Mouse (Mus musculus): ENCODE results near the gene Ppp1cc. TPM values are rescaled to one million over a fixed set of nuclear protein-coding genes. Genes with fewer than 3 reads are reported as not detected.
"Not testable (repeated sequence)": the region's sequence is repeated elsewhere in the genome, so short reads cannot be mapped to it uniquely, and the experiment has no call there.

The Ppp1cc gene
- polyA plus RNA-seq, 1 experiment from 2014 or later, result 200 TPM

- H3K9me3 ChIP-seq (ENCODE audit: control insufficient read depth, low read length), result no peaks in the 10 kb centered on the region
- H3K4me1 ChIP-seq (replicated peaks; ENCODE audit: control insufficient read depth, insufficient read depth, low read length), result no peaks in the 10 kb centered on the region
- H3K4me3 ChIP-seq (replicated peaks; ENCODE audit: low read length), result no peak overlapping the region
- no peak overlapping the region for H3K27ac ChIP-seq
- H3K9ac ChIP-seq, result no peak overlapping the region
- H3K4me2 ChIP-seq (replicated peaks), result no peak overlapping the region
- no peak for DNase-seq (ENCODE audit: low spot score)
- no peaks in the 10 kb centered on the region for H3K36me3 ChIP-seq (replicated peaks; ENCODE audit: control insufficient read depth, insufficient read depth)
- H3K27me3 ChIP-seq (ENCODE audit: control insufficient read depth, insufficient read depth, low read length), result no peaks in the 10 kb centered on the region
- ATAC-seq (ENCODE audit: low FRiP score), result no peak
- 93% methylated on average over 4 of the region's 4 CpGs for WGBS
Observed at GRCm38 (mm10) chr5:122200872-122201271, 42.8 kb downstream of the Ppp1cc start.

DNA sequence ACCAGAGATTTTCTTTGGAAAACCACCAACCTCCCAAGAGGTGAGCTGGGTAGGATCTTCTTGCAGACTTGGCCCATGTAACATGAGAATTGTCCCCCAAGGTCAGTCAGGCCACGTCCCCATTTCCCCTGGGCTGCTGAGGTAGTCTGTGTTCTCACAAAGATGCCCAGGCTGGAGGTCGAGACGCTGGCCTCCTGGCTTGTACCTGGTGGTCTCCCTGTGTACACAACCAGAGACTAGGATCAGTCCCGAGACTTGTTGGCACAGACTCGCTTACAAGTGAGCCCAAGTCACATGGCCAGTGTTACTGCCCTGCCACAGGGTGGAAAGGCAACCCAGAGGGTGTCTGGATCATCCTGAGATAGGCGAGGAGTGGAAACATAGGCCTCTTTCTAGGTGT is 43.8 kb downstream of the Ppp1cc start:
- no peak for ATAC-seq (ENCODE audit: low FRiP score)

GRCm38 (mm10) chr5:122204180-122204579 is 46.1 kb downstream of the Ppp1cc start:
- ATAC-seq (ENCODE audit: low FRiP score) (no peak), DNase-seq (ENCODE audit: low spot score) (no peak)
- WGBS, result 81% methylated on average over 2 of the region's 2 CpGs
- Histone ChIP-seq H3K9ac (no peak overlapping the region), H3K4me1 (replicated peaks; ENCODE audit: control insufficient read depth, insufficient read depth, low read length) (no peaks in the 10 kb centered on the region), H3K9me3 (ENCODE audit: control insufficient read depth, low read length) (no peaks in the 10 kb centered on the region), H3K27me3 (ENCODE audit: control insufficient read depth, insufficient read depth, low read length) (no peaks in the 10 kb centered on the region), H3K36me3 (replicated peaks; ENCODE audit: control insufficient read depth, insufficient read depth) (no peaks in the 10 kb centered on the region), H3K27ac (no peak overlapping the region), H3K4me2 (replicated peaks) (no peak overlapping the region), H3K4me3 (replicated peaks; ENCODE audit: low read length) (no peak overlapping the region)

More for the DNA sequence above, 43.8 kb downstream of the Ppp1cc start:
- H3K4me3 ChIP-seq (replicated peaks; ENCODE audit: low read length), result no peak overlapping the region
- H3K4me2 ChIP-seq (replicated peaks), result no peak overlapping the region
- H3K36me3 ChIP-seq (replicated peaks; ENCODE audit: control insufficient read depth, insufficient read depth), result no peaks in the 10 kb centered on the region
- H3K27ac ChIP-seq, result no peak overlapping the region
- no peaks in the 10 kb centered on the region for H3K9me3 ChIP-seq (ENCODE audit: control insufficient read depth, low read length)
- H3K4me1 ChIP-seq (replicated peaks; ENCODE audit: control insufficient read depth, insufficient read depth, low read length), result no peaks in the 10 kb centered on the region
- H3K27me3 ChIP-seq (ENCODE audit: control insufficient read depth, insufficient read depth, low read length), result no peaks in the 10 kb centered on the region
- DNase-seq (ENCODE audit: low spot score), result no peak
- WGBS, result 90% methylated on average over 6 of the region's 6 CpGs
- H3K9ac ChIP-seq, result no peak overlapping the region

- Histone ChIP-seq H3K36me3 (replicated peaks; ENCODE audit: control insufficient read depth, insufficient read depth) (no peaks in the 10 kb centered on the region), H3K4me2 (replicated peaks) (no peak within 1 kb of the TSS), H3K4me3 (replicated peaks; ENCODE audit: low read length) (no peak within 1 kb of the TSS), H3K9me3 (ENCODE audit: control insufficient read depth, low read length) (no peaks in the 10 kb centered on the region), H3K27me3 (ENCODE audit: control insufficient read depth, insufficient read depth, low read length) (no peaks in the 10 kb centered on the region), H3K27ac (no peak within 1 kb of the TSS), H3K4me1 (replicated peaks; ENCODE audit: control insufficient read depth, insufficient read depth, low read length) (peaks cover 9% of the 10 kb centered on the region), H3K9ac (no peak within 1 kb of the TSS)
- ATAC-seq (ENCODE audit: low FRiP score) (no peak), DNase-seq (ENCODE audit: low spot score) (no peak)
- WGBS, result 83% methylated on average over 4 of the region's 4 CpGs
Observed at GRCm38 (mm10) chr5:122206475-122206874, 48.4 kb downstream of the Ppp1cc start, which contains the start of gene Hvcn1. TSS of gene Hvcn1 (plus strand) at chr5:122206804.

DNA sequence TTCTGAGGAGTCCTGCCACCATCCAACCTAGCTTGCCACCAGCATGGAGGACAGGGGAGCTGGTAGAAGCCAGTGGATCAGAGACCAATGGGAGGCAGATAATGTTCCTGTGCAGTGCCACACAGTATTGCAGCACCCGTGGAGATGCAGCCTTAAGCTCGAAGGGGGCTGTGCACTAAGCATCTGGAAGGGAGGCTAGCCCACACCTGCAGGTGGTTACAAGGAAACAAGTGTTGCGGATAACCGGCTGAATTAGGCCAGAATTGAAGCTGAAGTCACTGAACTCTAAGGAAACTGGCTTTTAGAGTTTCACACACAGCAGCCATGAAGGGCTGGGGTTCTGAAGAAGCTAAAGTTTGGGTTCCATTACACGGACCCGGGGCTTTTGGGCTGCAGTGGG is 50.8 kb downstream of the Ppp1cc start:
- Histone ChIP-seq H3K27me3 (ENCODE audit: control insufficient read depth, insufficient read depth, low read length) (no peaks in the 10 kb centered on the region), H3K36me3 (replicated peaks; ENCODE audit: control insufficient read depth, insufficient read depth) (no peaks in the 10 kb centered on the region), H3K9ac (no peak overlapping the region), H3K27ac (no peak overlapping the region), H3K4me1 (replicated peaks; ENCODE audit: control insufficient read depth, insufficient read depth, low read length) (peaks cover 9% of the 10 kb centered on the region), H3K4me2 (replicated peaks) (no peak overlapping the region), H3K9me3 (ENCODE audit: control insufficient read depth, low read length) (no peaks in the 10 kb centered on the region), H3K4me3 (replicated peaks; ENCODE audit: low read length) (no peak overlapping the region)
- 55% methylated on average over 6 of the region's 6 CpGs for WGBS
- no peak for ATAC-seq (ENCODE audit: low FRiP score)
- no peak for DNase-seq (ENCODE audit: low spot score)

DNA sequence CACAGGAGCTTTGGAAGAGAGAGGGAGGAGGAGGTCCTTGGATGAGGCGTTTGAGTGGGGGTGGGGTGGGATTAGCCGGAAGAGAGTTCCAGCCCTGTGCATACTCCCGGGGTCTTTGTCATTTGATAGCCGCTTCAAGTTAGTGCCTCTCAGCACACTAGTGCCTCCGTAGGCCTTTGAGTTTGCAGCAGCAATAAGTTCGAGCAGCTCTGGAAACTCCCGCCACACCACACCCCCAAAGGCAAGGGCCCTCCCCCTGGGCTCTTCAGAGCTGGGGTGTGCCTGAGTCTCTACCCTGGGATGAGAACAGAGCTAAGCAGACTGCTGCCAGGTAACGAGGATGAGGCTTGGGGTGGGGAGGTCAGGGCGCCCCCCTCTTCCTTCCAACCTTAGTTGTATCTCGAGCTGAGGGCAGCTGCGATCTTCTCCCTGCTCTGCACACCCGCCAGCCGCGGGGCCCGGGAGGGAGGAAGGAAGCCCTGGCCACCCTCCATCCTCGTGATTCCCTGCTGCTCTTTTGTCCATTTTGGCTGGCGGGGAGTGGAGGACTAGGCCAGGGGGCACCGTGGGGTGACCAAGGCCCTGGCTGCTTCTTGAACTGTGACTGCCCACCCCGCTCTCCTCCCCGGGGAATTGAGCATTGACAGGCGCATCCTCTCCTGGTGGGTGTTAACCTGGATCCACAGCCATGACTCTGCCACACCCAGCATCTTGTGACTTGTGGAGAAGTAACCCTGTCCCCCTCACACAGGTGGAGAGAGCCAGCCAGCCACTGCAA is 51.7 kb downstream of the Ppp1cc start:
- Histone ChIP-seq H3K4me1 (replicated peaks; ENCODE audit: control insufficient read depth, insufficient read depth, low read length) (peaks cover 9% of the 10 kb centered on the region), H3K27me3 (ENCODE audit: control insufficient read depth, insufficient read depth, low read length) (no peaks in the 10 kb centered on the region), H3K9ac (0 out of 2 replicates have a peak overlapping the region, but pooled peaks have one; percentile 8), H3K4me2 (replicated peaks) (peak overlapping the region; percentile 42), H3K27ac (no peak overlapping the region), H3K4me3 (replicated peaks; ENCODE audit: low read length) (no peak overlapping the region), H3K36me3 (replicated peaks; ENCODE audit: control insufficient read depth, insufficient read depth) (no peaks in the 10 kb centered on the region), H3K9me3 (ENCODE audit: control insufficient read depth, low read length) (no peaks in the 10 kb centered on the region)
- DNase-seq (ENCODE audit: low spot score) (no peak), ATAC-seq (ENCODE audit: low FRiP score) (no peak)
- WGBS, result 5% methylated on average over 20 of the region's 21 CpGs

- ATAC-seq (ENCODE audit: low FRiP score) (no peak), DNase-seq (ENCODE audit: low spot score) (no peak)
- no peaks in the 10 kb centered on the region for H3K9me3 ChIP-seq (ENCODE audit: control insufficient read depth, low read length)
- 90% methylated on average over 8 of the region's 8 CpGs for WGBS
- no peak overlapping the region for H3K9ac ChIP-seq
- no peaks in the 10 kb centered on the region for H3K27me3 ChIP-seq (ENCODE audit: control insufficient read depth, insufficient read depth, low read length)
- no peak overlapping the region for H3K4me3 ChIP-seq (replicated peaks; ENCODE audit: low read length)
- H3K36me3 ChIP-seq (replicated peaks; ENCODE audit: control insufficient read depth, insufficient read depth), result no peaks in the 10 kb centered on the region
- peaks cover 9% of the 10 kb centered on the region for H3K4me1 ChIP-seq (replicated peaks; ENCODE audit: control insufficient read depth, insufficient read depth, low read length)
- H3K27ac ChIP-seq, result no peak overlapping the region
- no peak overlapping the region for H3K4me2 ChIP-seq (replicated peaks)
Observed at GRCm38 (mm10) chr5:122210890-122211289, 52.8 kb downstream of the Ppp1cc start.

DNA sequence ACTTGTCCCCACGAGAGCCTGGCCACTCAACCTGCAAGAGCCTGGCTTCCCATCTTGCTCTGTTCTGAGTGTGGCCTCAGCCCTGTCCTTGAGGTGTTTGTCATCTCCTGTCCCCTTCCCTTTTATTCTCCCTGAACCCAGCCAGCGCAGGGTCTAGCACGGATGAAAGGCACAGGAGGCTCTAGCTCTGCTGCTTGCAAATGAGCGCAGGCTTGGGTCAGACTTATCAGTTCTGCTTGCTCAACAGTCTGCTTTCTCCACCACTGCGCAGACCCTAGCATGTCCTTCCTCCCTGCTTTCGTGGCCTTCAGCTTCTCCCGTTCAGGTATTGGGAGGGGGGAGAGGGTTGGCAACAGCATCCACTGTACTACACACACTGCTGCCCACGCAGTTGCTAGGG is 54.0 kb downstream of the Ppp1cc start:
- Histone ChIP-seq H3K36me3 (replicated peaks; ENCODE audit: control insufficient read depth, insufficient read depth) (no peaks in the 10 kb centered on the region), H3K4me1 (replicated peaks; ENCODE audit: control insufficient read depth, insufficient read depth, low read length) (peaks cover 9% of the 10 kb centered on the region), H3K9me3 (ENCODE audit: control insufficient read depth, low read length) (no peaks in the 10 kb centered on the region), H3K27ac (no peak overlapping the region), H3K4me2 (replicated peaks) (no peak overlapping the region), H3K9ac (no peak overlapping the region), H3K4me3 (replicated peaks; ENCODE audit: low read length) (no peak overlapping the region), H3K27me3 (ENCODE audit: control insufficient read depth, insufficient read depth, low read length) (no peaks in the 10 kb centered on the region)
- WGBS, result 81% methylated on average over 8 of the region's 8 CpGs
- no peak for DNase-seq (ENCODE audit: low spot score)
- ATAC-seq (ENCODE audit: low FRiP score), result no peak

- ATAC-seq (ENCODE audit: low FRiP score); DNase-seq (ENCODE audit: low spot score); H3K36me3 ChIP-seq (replicated peaks; ENCODE audit: control insufficient read depth, insufficient read depth); H3K9ac ChIP-seq; H3K9me3 ChIP-seq (ENCODE audit: control insufficient read depth, low read length); H3K4me2 ChIP-seq (replicated peaks); H3K4me1 ChIP-seq (replicated peaks; ENCODE audit: control insufficient read depth, insufficient read depth, low read length); H3K27ac ChIP-seq; H3K4me3 ChIP-seq (replicated peaks; ENCODE audit: low read length); H3K27me3 ChIP-seq (ENCODE audit: control insufficient read depth, insufficient read depth, low read length): not testable (repeated sequence)
- WGBS, result 100% methylated on average over 1 of the region's 1 CpGs
Observed at GRCm38 (mm10) chr5:122212820-122213219, 54.7 kb downstream of the Ppp1cc start.

Measured in hindbrain, embryonic 14.5 days (tissue).